Mouse (Mus musculus) CH12.LX (cell line): ENCODE measurements around the gene Nol8.

ENCODE experiments used
- POLR2A ChIP-seq: IDR thresholded peaks from 2 replicates; pipeline ENCODE4 v1.6.1; 2011; ENCODE audit warnings: low read depth, mild to moderate bottlenecking, improper control_type of control experiment, low read length
- SIN3A ChIP-seq: IDR thresholded peaks from 2 replicates; pipeline ENCODE4 v1.6.1; 2012; ENCODE audit warnings: low read length, improper control_type of control experiment, inconsistent platforms

- TF ChIP-seq POLR2A: no peak
- no peak for TF ChIP-seq SIN3A
These were observed 34.5 kb upstream of the Nol8 start for GRCm38 (mm10) chr13:49618365-49618764.
